In genomic region chr1:167125870-167126269, GRCm38 (mm10) we compare ENCODE assay signal across 24 mouse cellular contexts.
"Had no signal": no experiment of that assay in that cellular context is flagged by ENCODE, and none has a peak within 500 bp of the region (broad histone marks: within the 10 kb centered on the region; RNA-seq: fewer than 3 reads in every experiment).

No protein-coding gene starts in this region.

- H3K36me3 ChIP-seq: heart, embryonic 13.5 days; heart, embryonic 15.5 days; hindbrain, embryonic 13.5 days; hindbrain, embryonic 15.5 days; kidney, embryonic 15.5 days; limb, embryonic 12.5 days had no signal

- H3K4me3 ChIP-seq: heart, embryonic 13.5 days; heart, embryonic 15.5 days; hindbrain, embryonic 13.5 days; hindbrain, embryonic 15.5 days; kidney, embryonic 15.5 days; limb, embryonic 12.5 days had no signal

- DNase-seq: forebrain, postnatal 0 days; gastrocnemius, postnatal 14 days; gastrocnemius, postnatal 36 days; heart, adult 18-20 months; heart, postnatal 14 days; heart, postnatal 36 days; kidney, adult 11 months; kidney, adult 2 months; kidney, adult 9 months; kidney, postnatal 14 days; kidney, postnatal 36 days; layer of hippocampus, adult 9-11 months; layer of hippocampus, postnatal 36 days; left cerebral cortex, postnatal 4 days had no signal

- ATAC-seq: forebrain, postnatal 0 days; hindbrain, postnatal 0 days; intestine, embryonic 16.5 days had no signal

- H3K27ac ChIP-seq: heart, embryonic 13.5 days; heart, embryonic 15.5 days; hindbrain, embryonic 13.5 days; hindbrain, embryonic 15.5 days; hindbrain, postnatal 0 days; kidney, embryonic 15.5 days; kidney, postnatal 0 days; limb, embryonic 12.5 days had no signal

- H3K4me1 ChIP-seq: heart, embryonic 13.5 days; heart, embryonic 15.5 days; hindbrain, embryonic 15.5 days; kidney, embryonic 15.5 days; limb, embryonic 12.5 days had no signal

- H3K4me2 ChIP-seq: heart, embryonic 11.5 days; heart, embryonic 13.5 days; heart, embryonic 15.5 days; hindbrain, embryonic 13.5 days; hindbrain, embryonic 15.5 days; kidney, embryonic 15.5 days; limb, embryonic 12.5 days had no signal

- H3K27me3 ChIP-seq: heart, embryonic 13.5 days; heart, embryonic 15.5 days; hindbrain, embryonic 13.5 days; hindbrain, embryonic 15.5 days; kidney, embryonic 15.5 days; limb, embryonic 12.5 days had no signal

- H3K9me3 ChIP-seq: heart, embryonic 13.5 days; heart, embryonic 15.5 days; hindbrain, embryonic 13.5 days; hindbrain, embryonic 15.5 days; kidney, embryonic 15.5 days; limb, embryonic 12.5 days had no signal

- H3K9ac ChIP-seq: forebrain, postnatal 0 days; heart, embryonic 13.5 days; heart, embryonic 15.5 days; hindbrain, embryonic 13.5 days; hindbrain, embryonic 15.5 days; kidney, embryonic 15.5 days; limb, embryonic 12.5 days had no signal
